Mouse (Mus musculus) cerebellum, adult 2 months (tissue): ENCODE measurements around the gene Lpar3.

Experiments used
- CTCF ChIP-seq: fragments of 200-500 bp; IDR thresholded peaks from 2 replicates; pipeline ENCODE4 v1.5.1; 2011; ENCODE audit warnings: low read depth, mild to moderate bottlenecking, control low read depth, low read length, moderate library complexity, borderline replicate concordance; ENCODE audit not compliant: insufficient read depth
- POLR2A ChIP-seq: fragments of 200-500 bp; IDR thresholded peaks from 2 replicates; pipeline ENCODE4 v1.6.1; 2011; ENCODE audit warnings: low read length, control low read depth, borderline replicate concordance; ENCODE audit not compliant: insufficient read depth

DNA sequence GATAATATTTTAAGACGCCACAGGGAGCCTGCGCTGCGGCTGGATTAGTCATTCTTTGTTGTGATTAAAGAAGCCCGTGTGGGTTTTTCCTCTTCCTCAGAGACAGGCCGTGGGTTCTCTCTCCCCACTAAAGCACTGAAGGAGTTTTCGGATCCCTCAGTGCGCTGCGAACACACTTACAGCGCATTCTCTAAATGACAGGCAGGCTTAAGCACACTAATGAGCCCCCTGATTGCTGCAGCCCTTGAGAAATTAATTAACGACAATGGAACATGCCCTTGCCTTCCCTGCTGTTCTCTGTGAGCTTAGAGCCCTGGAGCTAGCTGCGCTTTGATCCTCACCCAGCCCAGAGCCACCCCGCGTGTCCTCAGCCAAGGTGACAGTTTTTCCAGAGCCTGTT is 98.2 kb downstream of the Lpar3 start:
- TF ChIP-seq CTCF (no peak), POLR2A (no peak)
